Mouse (Mus musculus) liver, embryonic 14.5 days (tissue): ENCODE data around the gene Tex50. TPM values are rescaled to one million over a fixed set of nuclear protein-coding genes. Genes with fewer than 3 reads are reported as not detected.

Experiments used
- ATAC-seq: fragments of 200-750 bp; cut with Nextera tagmentation; 2 replicates; pipeline ENCODE4 v1.8.0; 2017; ENCODE audit warnings: moderate number of reproducible peaks, mild to moderate bottlenecking, moderate library complexity; ENCODE audit not compliant: insufficient read depth
- DNase-seq, 3 experiments: peaks; one replicate each; pipeline ENCODE4 v3.0.0-alpha.2; 2012 to 2013; ENCODE audit warnings: low read depth in 3 of 3, low spot score in 3 of 3
- H3K27ac ChIP-seq: fragments of 300-500 bp; sonication (generic); 2 replicates; pipeline ENCODE4 v1.5.1; 2014; ENCODE audit warnings: moderate library complexity, mild to moderate bottlenecking, control low read depth, inconsistent platforms
- H3K27me3 ChIP-seq: fragments of 300-500 bp; sonication (generic); 2 replicates; pipeline ENCODE4 v1.6.1; 2014; ENCODE audit warnings: mild to moderate bottlenecking, low read length, moderate library complexity; ENCODE audit not compliant: control insufficient read depth, insufficient read depth
- H3K36me3 ChIP-seq: fragments of 300-500 bp; sonication (generic); replicated peaks from 2 replicates; pipeline ENCODE4 v1.6.1; 2014; ENCODE audit warnings: low read depth; ENCODE audit not compliant: control insufficient read depth, insufficient read depth
- H3K4me1 ChIP-seq, 2 experiments: fragments of 200-500 bp in 1 of 2; fragments of 300-500 bp in 1 of 2; sonication (generic) in 1 of 2; replicated peaks; 2 replicates each; pipeline ENCODE4 v1.6.1; 2012 to 2014; ENCODE audit warnings: antibody characterized with exemption in 1 of 2, inconsistent platforms in 1 of 2, low read length in 1 of 2; ENCODE audit not compliant: control insufficient read depth in 2 of 2, insufficient read depth in 2 of 2
- H3K4me2 ChIP-seq: fragments of 300-500 bp; sonication (generic); 2 replicates; pipeline ENCODE4 v1.6.1; 2014; ENCODE audit warnings: low read depth, mild to moderate bottlenecking, control low read depth, moderate library complexity
- H3K4me3 ChIP-seq, 2 experiments: fragments of 200-500 bp in 1 of 2; fragments of 300-500 bp in 1 of 2; sonication (generic) in 1 of 2; 2 replicates each; pipeline ENCODE4 v1.5.1; 2012 to 2014; ENCODE audit warnings: low read depth in 2 of 2, low read length in 2 of 2, mild to moderate bottlenecking in 2 of 2, control low read depth in 1 of 2, inconsistent platforms in 1 of 2, moderate library complexity in 1 of 2; ENCODE audit not compliant: insufficient read depth in 1 of 2
- H3K9ac ChIP-seq: fragments of 300-500 bp; sonication (generic); replicated peaks from 2 replicates; pipeline ENCODE4 v1.6.1; 2014; ENCODE audit warnings: mild to moderate bottlenecking, control low read depth, moderate library complexity
- H3K9me3 ChIP-seq: fragments of 300-500 bp; sonication (generic); 2 replicates; pipeline ENCODE4 v1.6.1; 2016; ENCODE audit warnings: low read length, mixed read lengths; ENCODE audit not compliant: control insufficient read depth
- CTCF ChIP-seq: IDR thresholded peaks from 2 replicates; pipeline ENCODE4 v1.5.1; 2016; ENCODE audit warnings: antibody characterized with exemption, low read depth, control low read depth
- EP300 ChIP-seq: IDR thresholded peaks from 2 replicates; pipeline ENCODE4 v1.6.1; 2016; ENCODE audit warnings: antibody characterized with exemption, low read depth
- WGBS: fragments of 180-500 bp; shearing (Covaris S2); extraction: QIAGEN DNeasy Blood & Tissue Kit; methylation state at CpG from one replicate; pipeline ENCODE4 v1.1.7; 2014; ENCODE audit not compliant: insufficient replicate concordance; 5-methylcytosine and 5-hydroxymethylcytosine counted together
- polyA plus RNA-seq, 2 experiments: library from polyadenylated mRNA; depleted of rRNA in 1 of 2; stranded (reverse) in 1 of 2; unstranded in 1 of 2; fragments of >200 nt; fragmentation: Nextera tagmentation in 1 of 2; extraction: Ambion mirVana in 1 of 2; gene quantifications; 2 replicates each; pipeline versions ENCODE4 v1.2.1 to v1.2.3; 2012 to 2014

Tex50 gene
- polyA plus RNA-seq, 2 experiments, result not detected

GRCm38 (mm10) chr1:161185431-161185830, 26.3 kb upstream of the Tex50 start:
- WGBS, result 58% methylated on average over 3 of the region's 3 CpGs
- DNase-seq, result no peak

GRCm38 (mm10) chr1:161183677-161184076, 24.6 kb upstream of the Tex50 start:
- Histone ChIP-seq H3K4me3 (no peak overlapping the region), H3K36me3 (no peaks in the 10 kb centered on the region), H3K9me3 (no peaks in the 10 kb centered on the region), H3K4me2 (no peak overlapping the region), H3K27ac (no peak overlapping the region), H3K27me3 (no peaks in the 10 kb centered on the region), H3K9ac (no peak overlapping the region), H3K4me1 (peaks cover 0 to 3% of the 10 kb centered on the region in 2 experiments; a peak in 2 of 4 replicates)
- no peak for ATAC-seq
- 60% methylated on average over 9 of the region's 9 CpGs for WGBS
- DNase-seq, result no peak
- TF ChIP-seq EP300, result no peak
- TF ChIP-seq CTCF, result no peak

More at GRCm38 (mm10) chr1:161185431-161185830, 26.3 kb upstream of the Tex50 start:
- TF ChIP-seq EP300 (no peak), CTCF (no peak)
- Histone ChIP-seq H3K36me3 (no peaks in the 10 kb centered on the region), H3K4me1 (peaks cover 0 to 3% of the 10 kb centered on the region in 2 experiments; a peak in 2 of 4 replicates), H3K9me3 (no peaks in the 10 kb centered on the region), H3K27ac (no peak overlapping the region), H3K9ac (no peak overlapping the region), H3K4me2 (no peak overlapping the region), H3K27me3 (no peaks in the 10 kb centered on the region), H3K4me3 (no peak overlapping the region)
- no peak for ATAC-seq

DNA sequence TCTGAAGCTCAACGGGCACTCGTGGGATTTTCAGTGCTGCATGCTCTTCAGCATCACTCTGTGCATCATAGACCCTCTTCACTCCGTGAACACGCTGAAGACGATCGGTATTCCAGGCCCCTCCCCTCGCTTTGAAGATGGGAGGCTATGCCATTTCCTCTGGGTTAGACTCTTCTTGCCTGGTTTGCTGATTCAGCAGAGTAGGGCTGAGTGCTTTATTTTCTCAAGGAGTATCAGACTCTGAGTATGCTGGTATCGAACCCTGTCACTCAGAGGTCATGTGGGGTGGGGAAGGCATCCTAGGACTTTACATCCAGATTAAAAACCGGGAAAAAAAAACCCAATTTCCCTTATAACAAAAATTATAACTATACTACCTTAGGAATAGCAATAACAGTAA, 23.3 kb upstream of the Tex50 start:
- Histone ChIP-seq H3K27ac (no peak overlapping the region), H3K9me3 (no peaks in the 10 kb centered on the region), H3K36me3 (no peaks in the 10 kb centered on the region), H3K4me2 (no peak overlapping the region), H3K4me1 (peaks cover 0 to 2% of the 10 kb centered on the region in 2 experiments; a peak in 2 of 4 replicates), H3K4me3 (no peak overlapping the region), H3K9ac (no peak overlapping the region), H3K27me3 (no peaks in the 10 kb centered on the region)
- DNase-seq (no peak), ATAC-seq (no peak)
- 67% methylated on average over 9 of the region's 9 CpGs for WGBS
- TF ChIP-seq CTCF, result no peak
- no peak for TF ChIP-seq EP300

- Histone ChIP-seq H3K4me2 (no peak overlapping the region), H3K27me3 (no peaks in the 10 kb centered on the region), H3K9me3 (no peaks in the 10 kb centered on the region), H3K4me1 (no peaks in the 10 kb centered on the region), H3K36me3 (no peaks in the 10 kb centered on the region), H3K4me3 (no peak overlapping the region), H3K9ac (no peak overlapping the region), H3K27ac (no peak overlapping the region)
- TF ChIP-seq EP300, result no peak
- peak; percentile 91 for TF ChIP-seq CTCF
- 39% methylated on average over 8 of the region's 8 CpGs for WGBS
- no peak for ATAC-seq
- peak; percentile 46 to 53 (median 49) for DNase-seq
Measured at GRCm38 (mm10) chr1:161180674-161181073, 21.6 kb upstream of the Tex50 start.

- H3K27ac ChIP-seq, result no peak overlapping the region
- peak; percentile 77 for ATAC-seq
- H3K9ac ChIP-seq, result no peak overlapping the region; the same call in 1 of the 2 replicates
- H3K9me3 ChIP-seq, result no peaks in the 10 kb centered on the region
- H3K4me1 ChIP-seq, result no peaks in the 10 kb centered on the region
- peak overlapping the region; percentile 47 to 51 for H3K4me3 ChIP-seq
- TF ChIP-seq EP300 (no peak), CTCF (peak; percentile 85)
- 1% methylated on average over 40 of the region's 40 CpGs for WGBS
- H3K36me3 ChIP-seq, result no peaks in the 10 kb centered on the region
- H3K4me2 ChIP-seq, result peak overlapping the region; percentile 63
- H3K27me3 ChIP-seq, result peaks cover 34% of the 10 kb centered on the region
- DNase-seq, result peak; percentile 20 to 35 (median 29)
Measured at GRCm38 (mm10) chr1:161170651-161171050, 11.5 kb upstream of the Tex50 start.
